Mouse (Mus musculus): ENCODE data around the gene Sidt1.
"Not testable (repeated sequence)": the region's sequence is repeated elsewhere in the genome, so short reads cannot be mapped to it uniquely, and the experiment has no call there.

The Sidt1 gene

GRCm38 (mm10) chr16:44302126-44302892 is 30.7 kb downstream of the Sidt1 start:
- no peak for DNase-seq

GRCm38 (mm10) chr16:44299438-44300093 is 33.4 kb downstream of the Sidt1 start:
- no peak for DNase-seq

- no peak for DNase-seq
Observed at GRCm38 (mm10) chr16:44293960-44294359, 39.0 kb downstream of the Sidt1 start.

GRCm38 (mm10) chr16:44292681-44293080 is 40.3 kb downstream of the Sidt1 start:
- not testable (repeated sequence) for DNase-seq

GRCm38 (mm10) chr16:44289004-44289648 is 43.9 kb downstream of the Sidt1 start:
- DNase-seq: no peak

GRCm38 (mm10) chr16:44287356-44287950 is 45.5 kb downstream of the Sidt1 start:
- DNase-seq: no peak

GRCm38 (mm10) chr16:44282614-44283325 is 50.2 kb downstream of the Sidt1 start:
- no peak for DNase-seq

- DNase-seq: no peak
Observed at GRCm38 (mm10) chr16:44282036-44282435, 51.0 kb downstream of the Sidt1 start.

GRCm38 (mm10) chr16:44280806-44281205 is 52.2 kb downstream of the Sidt1 start:
- no peak for DNase-seq

GRCm38 (mm10) chr16:44277212-44277611 is 55.8 kb downstream of the Sidt1 start:
- DNase-seq: no peak

- DNase-seq: no peak
Observed at GRCm38 (mm10) chr16:44271371-44272038, 61.5 kb downstream of the Sidt1 start.

GRCm38 (mm10) chr16:44270606-44271005 is 62.4 kb downstream of the Sidt1 start:
- DNase-seq: no peak

GRCm38 (mm10) chr16:44269578-44269977 is 63.4 kb downstream of the Sidt1 start:
- DNase-seq: no peak

GRCm38 (mm10) chr16:44268541-44269215 is 64.3 kb downstream of the Sidt1 start:
- DNase-seq: no peak

GRCm38 (mm10) chr16:44265562-44265961 is 67.4 kb downstream of the Sidt1 start:
- DNase-seq: no peak

GRCm38 (mm10) chr16:44264916-44265315 is 68.1 kb downstream of the Sidt1 start:
- DNase-seq: no peak

- no peak for DNase-seq
Observed at GRCm38 (mm10) chr16:44257476-44257875, 75.5 kb downstream of the Sidt1 start.

- no peak for DNase-seq
Observed at GRCm38 (mm10) chr16:44254698-44255097, 78.3 kb downstream of the Sidt1 start.

GRCm38 (mm10) chr16:44253797-44254634 is 79.0 kb downstream of the Sidt1 start:
- no peak for DNase-seq

- no peak for DNase-seq
Observed at GRCm38 (mm10) chr16:44252735-44253134, 80.3 kb downstream of the Sidt1 start.

GRCm38 (mm10) chr16:44249985-44250384 is 83.0 kb downstream of the Sidt1 start:
- DNase-seq: no peak
